Mouse (Mus musculus) T-helper 17 cell (primary cell): Measurements from ENCODE around the gene Mrpl36.

Experiments
- in situ Hi-C, 2 experiments: fragments of 300-600 bp; cut with MboI, MseI; formaldehyde crosslinking; loops; 1 replicate in 1 of 2; 2 replicates in 1 of 2; pipeline ENCODE4 v1.15.1; 2025; ENCODE audit warnings: high pct_unique_total_duplicates in 2 of 2

Gene Mrpl36

DNA sequence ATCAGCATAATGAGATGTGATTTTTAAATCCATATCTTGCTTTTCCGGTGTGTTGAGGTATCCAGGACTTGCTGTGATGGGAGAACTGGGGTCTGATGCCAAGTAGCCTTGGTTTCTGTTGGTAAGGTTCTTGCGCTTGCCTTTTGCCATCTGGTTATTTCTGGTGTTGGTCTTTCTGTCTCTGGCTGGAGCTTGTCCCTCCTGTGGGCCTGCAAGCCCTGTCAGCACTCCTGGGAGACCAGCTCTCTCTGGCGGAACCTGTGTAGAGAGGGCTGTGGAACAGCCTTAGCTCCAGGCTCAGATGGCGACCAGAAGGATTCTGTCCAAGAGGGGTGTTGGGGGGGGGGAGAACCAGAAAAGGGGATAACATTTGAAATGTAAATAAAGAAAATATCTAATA, 18.4 kb downstream of the Mrpl36 start:
- in situ Hi-C loops: no loop called here

DNA sequence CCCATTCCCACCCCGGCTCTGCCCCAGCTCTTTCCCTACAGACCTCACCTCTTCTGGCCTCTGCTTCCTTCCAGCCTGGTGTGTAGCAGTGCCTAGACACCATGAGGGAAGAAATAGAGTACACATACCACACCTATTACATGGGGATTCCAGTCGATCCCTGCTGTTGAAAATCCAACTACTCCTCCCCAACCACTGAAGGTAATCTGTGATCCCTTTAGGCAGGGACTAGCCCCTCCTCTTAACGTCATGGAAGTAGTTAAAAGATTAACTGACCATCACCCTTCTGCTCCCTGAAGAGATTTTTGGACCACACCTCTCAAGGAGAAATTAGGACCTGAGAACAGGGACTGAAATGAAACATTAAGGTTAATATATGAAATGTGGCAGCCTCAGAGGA, 18.9 kb downstream of the Mrpl36 start:
- in situ Hi-C loops: no loop called here

DNA sequence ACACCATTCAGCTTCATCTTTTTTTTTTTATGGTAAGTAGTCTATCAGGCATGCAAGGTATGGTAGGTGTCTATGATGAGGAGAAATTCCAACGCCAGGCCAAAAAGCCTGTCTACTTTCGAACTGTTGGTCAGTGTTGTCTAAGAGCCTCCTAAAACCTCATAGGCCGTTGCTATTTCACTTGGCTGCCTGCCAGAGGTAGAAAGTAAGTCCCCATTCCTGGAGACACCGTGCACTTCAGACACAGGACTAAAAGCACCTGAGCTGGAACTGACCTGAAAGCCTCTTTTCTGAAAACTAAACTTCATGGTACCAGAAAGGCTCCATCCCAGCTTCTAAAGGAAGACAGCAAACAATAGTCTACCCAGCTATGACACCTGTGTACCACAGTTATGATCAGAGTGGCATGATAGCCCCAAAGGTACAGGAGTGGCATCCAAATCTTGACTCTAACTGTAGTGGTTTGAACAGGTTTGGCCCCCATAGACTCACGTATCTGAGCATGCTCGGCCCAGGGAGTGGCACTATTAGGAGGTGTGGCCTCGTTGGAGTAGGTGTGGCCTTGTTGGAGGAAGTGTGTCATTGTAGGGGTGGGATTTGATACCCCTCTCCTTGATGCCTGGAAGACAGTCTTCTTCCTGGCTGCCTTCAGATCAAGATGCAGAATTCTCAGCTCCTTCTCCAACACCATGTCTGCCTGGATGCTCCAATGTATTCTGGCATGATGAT, 19.8 kb downstream of the Mrpl36 start:
- in situ Hi-C loops: no loop called here

DNA sequence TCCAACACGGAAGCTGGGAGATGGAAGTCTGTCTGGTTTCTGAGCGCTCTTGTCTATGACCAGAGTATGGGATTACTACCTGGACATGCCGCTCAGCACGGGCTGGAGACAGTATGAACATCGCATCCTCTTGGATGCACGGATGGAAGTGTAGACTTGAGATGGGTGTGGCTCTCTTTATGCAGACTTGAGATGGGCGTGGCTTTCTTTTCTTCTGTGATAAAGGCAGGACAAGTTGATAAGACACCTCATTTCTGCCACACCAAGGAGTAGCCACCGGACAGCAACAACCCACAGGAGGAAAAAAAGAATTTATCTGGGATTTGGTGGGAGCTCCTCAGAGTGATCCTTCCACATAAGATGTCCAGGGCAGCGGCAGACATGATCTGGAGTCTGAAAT, 22.4 kb downstream of the Mrpl36 start:
- in situ Hi-C loops: no loop called here

DNA sequence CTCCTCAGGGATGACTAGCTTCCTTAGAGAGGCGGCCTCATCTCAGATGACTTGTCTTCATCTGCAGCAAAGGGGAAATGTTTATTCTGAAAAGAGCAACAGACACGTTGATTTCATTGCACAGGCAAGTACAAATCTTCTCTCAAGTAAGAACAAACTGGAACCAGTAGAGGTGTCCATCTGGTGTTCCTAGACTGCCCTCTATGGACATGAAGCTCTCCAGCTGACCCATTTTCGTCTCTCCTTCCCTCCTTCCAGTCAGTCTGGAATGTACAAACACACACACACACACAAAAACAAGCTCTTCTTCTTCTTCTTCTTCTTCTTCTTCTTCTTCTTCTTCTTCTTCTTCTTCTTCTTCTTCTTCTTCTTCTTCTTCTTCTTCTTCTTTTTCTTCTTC, 23.6 kb downstream of the Mrpl36 start:
- in situ Hi-C loops: no loop called here

DNA sequence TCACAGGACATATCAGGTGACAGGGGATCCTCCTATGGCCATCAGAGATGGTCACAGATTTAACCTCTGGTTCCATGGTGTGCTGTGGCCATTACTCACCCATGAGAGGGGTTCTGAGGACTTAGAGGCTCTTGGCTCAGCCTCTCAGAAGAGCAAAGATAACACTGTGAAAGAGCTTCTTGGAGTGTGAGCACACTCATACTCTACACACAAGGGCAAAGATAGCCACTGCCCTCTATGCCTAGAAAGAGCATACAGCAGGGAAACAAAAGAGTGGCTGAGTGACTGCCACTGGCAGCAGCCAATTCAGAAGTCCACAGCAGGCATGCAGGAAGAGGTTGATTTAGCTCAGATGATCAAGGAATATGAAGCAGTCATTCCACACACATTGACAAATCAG, 24.2 kb downstream of the Mrpl36 start:
- in situ Hi-C loops: no loop called here

DNA sequence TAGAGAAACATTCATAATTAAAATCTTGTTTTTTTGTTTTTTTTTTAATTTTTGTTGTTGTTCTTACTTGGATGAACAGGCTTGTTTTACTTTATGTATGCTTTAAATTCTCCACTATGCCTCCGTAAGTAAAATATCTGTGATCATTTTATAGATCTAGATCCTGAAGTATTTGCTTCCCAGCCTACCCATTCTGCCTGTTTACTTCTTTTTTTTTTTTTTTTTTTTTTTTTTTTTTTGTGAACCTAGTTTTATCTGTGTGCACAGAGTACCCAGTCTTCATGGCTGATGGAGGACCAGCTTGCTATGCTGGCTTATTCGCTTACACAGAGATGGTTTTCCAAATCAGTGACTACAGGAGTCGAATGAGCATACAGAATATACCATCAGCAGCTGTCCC, 28.8 kb downstream of the Mrpl36 start:
- in situ Hi-C loops: no loop called here

DNA sequence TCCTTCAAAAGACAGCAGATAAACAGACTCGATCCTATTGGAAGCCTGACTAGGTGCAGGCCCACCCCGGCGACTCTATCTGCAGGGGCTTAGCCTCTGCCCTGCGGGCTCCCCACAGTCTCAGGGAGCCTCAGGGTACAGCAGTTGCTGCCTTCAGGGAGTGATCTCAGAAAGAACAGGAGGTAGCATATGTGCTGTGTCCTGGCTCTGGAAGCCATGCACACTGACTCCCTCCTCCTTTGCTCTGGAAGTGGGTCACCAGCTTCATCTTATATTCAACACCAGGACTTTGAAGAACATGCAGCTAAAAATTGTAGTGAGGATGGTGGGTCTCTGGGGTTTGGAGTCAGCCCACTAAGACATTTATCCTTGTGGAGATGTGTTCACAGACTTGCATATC, 45.1 kb downstream of the Mrpl36 start:
- in situ Hi-C loops: loop anchor here in 1 of 2 experiments (10.0 kb wide), 1 partner anchor 1269 kb away; no protein-coding TSS in a partner anchor

DNA sequence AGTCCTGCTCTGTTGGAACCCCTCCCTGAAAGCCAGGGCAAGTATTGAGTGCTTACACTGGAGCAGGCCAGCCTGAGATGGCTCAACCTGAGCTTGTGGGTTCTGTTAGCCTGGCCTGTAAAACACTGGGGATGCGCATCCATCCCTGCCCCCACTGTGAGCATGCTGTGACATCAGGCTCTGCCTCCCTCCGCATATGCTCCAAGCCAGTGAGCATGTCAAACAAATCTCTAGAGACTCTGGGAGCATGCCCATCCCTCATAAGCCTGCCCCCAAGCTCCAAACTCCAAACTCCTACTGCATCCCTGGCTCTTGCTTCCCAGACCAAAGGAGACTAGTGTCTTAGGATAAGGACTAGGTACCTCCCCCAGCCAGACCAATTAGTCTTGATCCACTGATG, 46.3 kb downstream of the Mrpl36 start:
- in situ Hi-C loops: loop anchor here in 1 of 2 experiments (10.0 kb wide), 1 partner anchor 1270 kb away; no protein-coding TSS in a partner anchor

DNA sequence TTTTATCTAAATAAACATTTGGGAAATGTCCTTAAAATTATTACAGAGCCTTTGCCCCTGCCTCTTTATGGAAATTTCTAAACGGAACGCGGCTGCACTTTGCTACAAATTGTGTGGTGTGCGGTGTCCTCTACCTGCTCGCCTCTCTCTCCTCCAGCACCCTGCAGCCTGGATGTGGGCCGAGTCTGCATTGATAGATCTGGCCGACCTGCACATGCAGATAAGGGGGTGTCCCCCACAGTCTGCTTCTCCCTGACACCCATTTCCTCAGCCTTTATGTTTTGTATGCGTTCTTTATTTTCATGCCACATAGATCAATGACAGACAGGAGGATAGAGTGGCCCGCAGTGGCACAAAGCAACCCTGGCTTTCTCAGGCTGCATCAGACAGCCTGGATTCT, 49.3 kb downstream of the Mrpl36 start:
- in situ Hi-C loops: loop anchor here in 1 of 2 experiments (10.0 kb wide), 1 partner anchor 1273 kb away; no protein-coding TSS in a partner anchor
